23 mouse cellular contexts compared by ENCODE assay signal in the genomic region with DNA sequence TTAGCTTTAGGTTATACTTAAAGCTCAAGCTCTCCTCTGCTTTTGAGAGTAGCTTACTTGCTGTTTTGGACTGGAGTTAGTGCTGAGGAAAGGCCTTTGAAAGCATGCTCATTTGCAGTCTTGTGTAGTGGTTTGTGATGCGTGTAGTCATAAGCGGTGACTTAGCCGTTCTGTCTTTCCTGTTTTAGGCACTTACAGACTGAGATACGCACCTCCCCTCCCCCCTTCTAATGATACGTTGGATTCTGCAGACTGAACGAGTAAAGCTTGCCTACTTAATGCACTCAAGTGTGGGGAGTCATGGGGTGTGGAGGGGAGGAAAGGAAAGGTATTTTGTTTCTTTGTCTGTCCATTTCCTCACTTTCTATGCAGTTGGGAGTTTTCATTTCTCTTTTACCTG. TPM values are rescaled to one million over a fixed set of nuclear protein-coding genes. Genes with fewer than 3 reads are reported as not detected.
A peak's percentile ranks its signal among the peaks of the same experiment; 100 is the strongest.
DNase-seq lines count a peak whose midpoint lies in the region; ATAC-seq lines count a peak whose summit lies in the region.
"Had no signal": no experiment of that assay in that cellular context is flagged by ENCODE, and none has a peak within 500 bp of the region (broad histone marks: within the 10 kb centered on the region; RNA-seq: fewer than 3 reads in every experiment).

No protein-coding gene starts in this region.

- peak overlapping the region; percentile 77; the same call in 1 of the 2 replicates for H3K27ac ChIP-seq in kidney, embryonic 16.5 days (ENCODE audit: low read length)
- H3K27ac ChIP-seq in neural tube, embryonic 14.5 days (ENCODE audit: low read depth, low read length), result no peak overlapping the region
- H3K27ac ChIP-seq: embryonic facial prominence, embryonic 12.5 days; forebrain, embryonic 13.5 days; intestine, embryonic 15.5 days; left cerebral cortex, adult 2 months; limb, embryonic 10.5 days; lung, embryonic 15.5 days; midbrain, embryonic 15.5 days; stomach, embryonic 15.5 days had no signal

- no peak overlapping the region for H3K4me3 ChIP-seq in kidney, embryonic 16.5 days (ENCODE audit: low read length)
- H3K4me3 ChIP-seq in neural tube, embryonic 14.5 days (ENCODE audit: low read depth, low read length), result no peak overlapping the region
- peak overlapping the region; percentile 44 for H3K4me3 ChIP-seq in megakaryocyte, embryonic 14.5 days (replicated peaks)
- H3K4me3 ChIP-seq: embryonic facial prominence, embryonic 12.5 days; erythroblast, embryonic 14.5 days; forebrain, embryonic 13.5 days; intestine, embryonic 15.5 days; left cerebral cortex, adult 2 months; limb, embryonic 10.5 days; lung, embryonic 15.5 days; midbrain, embryonic 15.5 days; stomach, embryonic 15.5 days had no signal

- no peak overlapping the region for H3K9ac ChIP-seq in kidney, embryonic 16.5 days (replicated peaks; ENCODE audit: low read length)
- no peak overlapping the region for H3K9ac ChIP-seq in neural tube, embryonic 14.5 days (replicated peaks; ENCODE audit: low read depth, low read length)
- H3K9ac ChIP-seq: embryonic facial prominence, embryonic 12.5 days; forebrain, embryonic 13.5 days; intestine, embryonic 15.5 days; lung, embryonic 15.5 days; midbrain, embryonic 15.5 days; stomach, embryonic 15.5 days had no signal

- peak; percentile 20; the same call in 1 of the 2 replicates for ATAC-seq in kidney, embryonic 16.5 days (ENCODE audit: low FRiP score, low TSS enrichment)
- ATAC-seq in neural tube, embryonic 14.5 days (ENCODE audit: low read depth), result peak; percentile 57
- ATAC-seq in CD4-positive, CD25-positive, alpha-beta regulatory T cell, adult 4 months, result peak; percentile 22
- ATAC-seq: forebrain, embryonic 13.5 days; intestine, embryonic 15.5 days; midbrain, embryonic 15.5 days had no signal

- H3K4me1 ChIP-seq in kidney, embryonic 16.5 days (ENCODE audit: insufficient read depth, low read length), result peaks cover 38% of the 10 kb centered on the region
- no peaks in the 10 kb centered on the region for H3K4me1 ChIP-seq in neural tube, embryonic 14.5 days (ENCODE audit: control insufficient read depth, insufficient read depth, low read length)
- peaks cover 73% of the 10 kb centered on the region for H3K4me1 ChIP-seq in megakaryocyte, embryonic 14.5 days
- H3K4me1 ChIP-seq: forebrain, embryonic 13.5 days; intestine, embryonic 15.5 days; lung, embryonic 15.5 days; midbrain, embryonic 15.5 days; stomach, embryonic 15.5 days had no signal

- H3K36me3 ChIP-seq in kidney, embryonic 16.5 days (ENCODE audit: insufficient read depth, low read length), result peaks cover 30% of the 10 kb centered on the region
- H3K36me3 ChIP-seq in neural tube, embryonic 14.5 days (ENCODE audit: control insufficient read depth, insufficient read depth, low read length), result peaks cover 15% of the 10 kb centered on the region
- H3K36me3 ChIP-seq in megakaryocyte, embryonic 14.5 days (replicated peaks; ENCODE audit: low read length), result peaks cover 90% of the 10 kb centered on the region

- no peak overlapping the region for H3K4me2 ChIP-seq in kidney, embryonic 16.5 days (replicated peaks; ENCODE audit: low read depth, low read length)
- H3K4me2 ChIP-seq in neural tube, embryonic 14.5 days (ENCODE audit: low read depth, low read length), result no peak overlapping the region
- H3K4me2 ChIP-seq: embryonic facial prominence, embryonic 12.5 days; forebrain, embryonic 13.5 days; intestine, embryonic 15.5 days; liver, embryonic 11.5 days; lung, embryonic 15.5 days; midbrain, embryonic 15.5 days; stomach, embryonic 15.5 days had no signal

- H3K27me3 ChIP-seq in kidney, embryonic 16.5 days (ENCODE audit: insufficient read depth, low read length), result no peaks in the 10 kb centered on the region
- no peaks in the 10 kb centered on the region for H3K27me3 ChIP-seq in neural tube, embryonic 14.5 days (ENCODE audit: control insufficient read depth, insufficient read depth, low read length)
- H3K27me3 ChIP-seq in megakaryocyte, embryonic 14.5 days (replicated peaks), result no peaks in the 10 kb centered on the region
- H3K27me3 ChIP-seq: embryonic facial prominence, embryonic 12.5 days; forebrain, embryonic 13.5 days; intestine, embryonic 15.5 days; lung, embryonic 15.5 days; midbrain, embryonic 15.5 days; stomach, embryonic 15.5 days had no signal

- DNase-seq in kidney, adult 18-20 months, result no peak
- no peak for DNase-seq in neural tube, embryonic 10.5 days (ENCODE audit: extremely low spot score, low spot score)
- DNase-seq in adrenal gland, adult 8-10 months, result no peak
- DNase-seq in spleen, postnatal 4 days (ENCODE audit: low spot score in 2 of 2), result no peak
- DNase-seq: cerebellum, adult 9-10 months; gastrocnemius, postnatal 14 days; kidney, postnatal 4 days; layer of hippocampus, adult 9-11 months; thymus, adult 18-20 months had no signal

- no peaks in the 10 kb centered on the region for H3K9me3 ChIP-seq in kidney, embryonic 16.5 days (ENCODE audit: low read length)
- no peaks in the 10 kb centered on the region for H3K9me3 ChIP-seq in neural tube, embryonic 14.5 days (ENCODE audit: control insufficient read depth, low read length)
- H3K9me3 ChIP-seq in megakaryocyte, embryonic 14.5 days, result no peaks in the 10 kb centered on the region
- H3K9me3 ChIP-seq: embryonic facial prominence, embryonic 12.5 days; forebrain, embryonic 13.5 days; intestine, embryonic 15.5 days; limb, embryonic 10.5 days; lung, embryonic 15.5 days; midbrain, embryonic 15.5 days; stomach, embryonic 15.5 days had no signal

- WGBS in kidney, embryonic 16.5 days, result 25% methylated on average over 6 of the region's 6 CpGs
- WGBS in neural tube, embryonic 14.5 days, result 65% methylated on average over 6 of the region's 6 CpGs

RNA-seq across cellular contexts. Expression of a gene that starts 41.7 kb away (rescaled TPM):
- 3.0 and 3.8 TPM in 2 replicates for polyA plus RNA-seq in kidney, embryonic 16.5 days (2015; fragmentation: Nextera tagmentation; extraction: Ambion mirVana)
- 3.5 TPM in 2 replicates for polyA plus RNA-seq in neural tube, embryonic 14.5 days (2014; fragmentation: Nextera tagmentation; extraction: Ambion mirVana)
- polyA plus RNA-seq in CD4-positive, CD25-positive, alpha-beta regulatory T cell, adult 4 months (2017; shearing (Covaris generic)), result 1 to 10 TPM; 7.3 to 8.8 TPM
- 3.8 and 5.2 TPM in 2 replicates for polyA plus RNA-seq in megakaryocyte, embryonic 14.5 days (2012; ENCODE audit: insufficient read depth, low replicate concordance)
- total RNA-seq in adrenal gland, adult 8-10 months (2022), result 10 to 100 TPM; 18.1 to 20.1 (median 19.8) TPM
